In the genomic region with DNA sequence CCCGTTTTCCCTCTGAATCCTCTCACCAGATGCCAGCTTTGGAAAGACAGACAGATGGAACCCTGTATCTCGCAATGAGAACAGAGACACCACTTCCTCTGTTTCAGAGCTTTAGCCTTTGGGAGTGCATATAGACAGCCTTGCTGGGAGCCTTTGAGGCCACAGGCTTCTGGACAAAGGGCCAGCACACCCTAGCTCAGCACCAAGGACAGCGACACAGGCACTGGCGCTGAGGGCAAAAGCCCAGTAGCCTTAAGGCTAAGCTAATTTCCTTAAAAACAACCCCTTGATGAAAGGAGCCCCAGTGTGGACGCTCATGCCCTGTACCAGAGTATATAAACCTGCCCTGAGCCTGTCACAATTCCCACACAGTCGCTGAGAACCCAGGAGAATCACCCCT, we compare ENCODE assay signal across 10 mouse cellular contexts.
DNase-seq lines count a peak whose midpoint lies in the region; ATAC-seq lines count a peak whose summit lies in the region.
"Had no signal": no experiment of that assay in that cellular context is flagged by ENCODE, and none has a peak within 500 bp of the region (broad histone marks: within the 10 kb centered on the region; RNA-seq: fewer than 3 reads in every experiment).

No protein-coding gene starts in this region.

- H3K27ac ChIP-seq in intestine, embryonic 15.5 days = no peak overlapping the region
- H3K27ac ChIP-seq: stomach, embryonic 15.5 days had no signal

- intact Hi-C loops in heart, postnatal 10 days (cut with DNase I) = no loop called here
- intact Hi-C loops in heart, postnatal 25 days (cut with DNase I) = no loop called here

- H3K4me1 ChIP-seq in intestine, embryonic 15.5 days (replicated peaks) = no peaks in the 10 kb centered on the region
- H3K4me1 ChIP-seq: stomach, embryonic 15.5 days had no signal

- H3K9me3 ChIP-seq in intestine, embryonic 15.5 days = no peaks in the 10 kb centered on the region
- H3K9me3 ChIP-seq: stomach, embryonic 15.5 days had no signal

- no peak overlapping the region for H3K4me3 ChIP-seq in intestine, embryonic 15.5 days (replicated peaks)
- H3K4me3 ChIP-seq: stomach, embryonic 15.5 days had no signal

- no peak for ATAC-seq in intestine, embryonic 15.5 days

- H3K36me3 ChIP-seq in intestine, embryonic 15.5 days = no peaks in the 10 kb centered on the region
- H3K36me3 ChIP-seq: stomach, embryonic 15.5 days had no signal

- H3K27me3 ChIP-seq in intestine, embryonic 15.5 days (replicated peaks) = no peaks in the 10 kb centered on the region
- H3K27me3 ChIP-seq: stomach, embryonic 15.5 days had no signal

- no peak overlapping the region for H3K9ac ChIP-seq in intestine, embryonic 15.5 days
- H3K9ac ChIP-seq: stomach, embryonic 15.5 days had no signal

- 34% methylated on average over 6 of the region's 6 CpGs for WGBS in intestine, embryonic 15.5 days

- no peak overlapping the region for H3K4me2 ChIP-seq in intestine, embryonic 15.5 days (replicated peaks)
- H3K4me2 ChIP-seq: stomach, embryonic 15.5 days had no signal

- peak; percentile 39 to 57 for DNase-seq in heart, postnatal 10 days
- DNase-seq in heart, postnatal 25 days (ENCODE audit: low spot score) = no peak
- DNase-seq in urinary bladder, postnatal 25 days (ENCODE audit: low spot score) = peak; percentile 7
- DNase-seq in urinary bladder, postnatal 4 days (ENCODE audit: low spot score in 2 of 2) = no peak
- DNase-seq in kidney, postnatal 10 days = peak; percentile 81
- DNase-seq in spleen, postnatal 10 days (ENCODE audit: low spot score in 2 of 2) = no peak
- DNase-seq in lung, adult 18-20 months = no peak
- DNase-seq: cerebellum, adult 9-11 months had no signal

Comparison
In these comparisons a context has a peak if more than half of its experiments do, and no peak if none do; other contexts are left out.
1. DNase-seq: peak in heart, postnatal 10 days (2 of 2), urinary bladder, postnatal 25 days (single experiment) and kidney, postnatal 10 days (single experiment); none in heart, postnatal 25 days (single experiment), urinary bladder, postnatal 4 days (0 of 2), spleen, postnatal 10 days (0 of 2) and lung, adult 18-20 months (0 of 2).